Comparison of ENCODE assay signal across 18 mouse cellular contexts in the genomic region with DNA sequence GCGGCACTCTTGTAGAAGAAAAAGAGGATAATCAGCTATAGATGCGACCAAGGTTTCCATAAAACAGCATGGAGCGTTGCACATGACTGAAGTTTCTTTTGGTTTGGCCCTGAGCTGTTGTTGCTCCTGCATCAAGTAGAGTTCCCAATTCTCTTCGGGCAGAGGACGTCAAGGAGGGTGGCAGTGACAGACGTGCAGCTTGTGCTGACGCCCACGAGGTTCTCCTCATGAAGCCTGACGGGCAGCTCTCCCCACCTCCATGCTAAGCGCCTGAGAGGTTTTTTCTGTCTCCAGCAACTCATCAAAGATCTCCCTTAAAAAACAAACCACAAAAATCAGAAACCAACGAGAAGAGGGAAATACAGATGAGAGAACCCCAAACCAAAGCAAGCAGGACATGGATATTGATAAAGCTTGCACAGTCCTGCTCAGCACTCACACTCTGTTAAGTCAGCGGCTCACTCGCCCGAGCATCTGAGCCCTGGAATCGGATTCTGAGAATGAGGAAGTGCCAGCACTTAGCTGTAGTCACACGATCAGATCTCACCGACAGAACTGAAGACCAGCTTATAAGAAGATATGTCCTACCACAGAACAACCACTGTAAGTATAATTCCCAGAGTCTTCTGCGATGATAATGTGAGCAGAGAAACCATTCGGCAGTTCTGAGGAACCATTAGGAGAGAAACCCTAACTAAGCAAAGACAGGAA. TPM values are rescaled to one million over a fixed set of nuclear protein-coding genes. Genes with fewer than 3 reads are reported as not detected.
DNase-seq lines count a peak whose midpoint lies in the region; TF ChIP-seq lines count a peak whose summit lies in the region.
"Had no signal": no experiment of that assay in that cellular context is flagged by ENCODE, and none has a peak within 500 bp of the region (broad histone marks: within the 10 kb centered on the region; RNA-seq: fewer than 3 reads in every experiment).

No protein-coding gene starts in this region.

- H3K4me1 ChIP-seq in bone marrow macrophage, adult 2 months (ENCODE audit: control insufficient read depth, insufficient read depth, low read length) = peaks cover 44% of the 10 kb centered on the region
- no peaks in the 10 kb centered on the region for H3K4me1 ChIP-seq in lung, adult 2 months (ENCODE audit: control insufficient read depth, insufficient read depth, low read length)
- H3K4me1 ChIP-seq: embryonic facial prominence, embryonic 13.5 days; forebrain, embryonic 12.5 days; hindbrain, embryonic 12.5 days had no signal

- 83% methylated on average over 19 of the region's 19 CpGs for WGBS in lung, adult 2 months

- peak overlapping the region; percentile 61 for H3K27ac ChIP-seq in bone marrow macrophage, adult 2 months (ENCODE audit: insufficient read depth, low read depth, low read length)
- H3K27ac ChIP-seq: embryonic facial prominence, embryonic 13.5 days; forebrain, embryonic 12.5 days; heart, embryonic 10.5 days; hindbrain, embryonic 12.5 days had no signal

- TF ChIP-seq CTCF in bone marrow macrophage, adult 2 months (IDR thresholded peaks at IDR 0.05; ENCODE audit: low read depth, low read length) = no peak
- no peak for TF ChIP-seq CTCF in lung, adult 2 months (IDR thresholded peaks at IDR 0.05; ENCODE audit: insufficient read depth, low read length)

- no peak overlapping the region for H3K4me3 ChIP-seq in bone marrow macrophage, adult 2 months (ENCODE audit: insufficient read depth, low read length)
- H3K4me3 ChIP-seq in lung, adult 2 months (replicated peaks; ENCODE audit: extremely low read depth, low read depth, low read length) = no peak overlapping the region
- H3K4me3 ChIP-seq: embryonic facial prominence, embryonic 13.5 days; forebrain, embryonic 12.5 days; heart, embryonic 10.5 days; hindbrain, embryonic 12.5 days had no signal

- no peak for TF ChIP-seq POLR2A in bone marrow macrophage, adult 2 months (IDR thresholded peaks at IDR 0.05; ENCODE audit: borderline replicate concordance, low read depth, low read length)
- no peak for TF ChIP-seq POLR2A in lung, adult 2 months (IDR thresholded peaks at IDR 0.05; ENCODE audit: borderline replicate concordance, extremely low read depth, low read depth, low read length)

- peak; percentile 28 to 45 for DNase-seq in frontal cortex, postnatal 36 days (ENCODE audit: low spot score in 2 of 2)
- DNase-seq in frontal cortex, postnatal 10 days (ENCODE audit: low spot score in 2 of 2) = no peak
- peak; percentile 28 for DNase-seq in lung, postnatal 36 days
- DNase-seq in lung, postnatal 10 days = no peak
- DNase-seq in spleen, adult 12 weeks (ENCODE audit: low spot score) = no peak
- no peak for DNase-seq in lung, adult 2 months
- DNase-seq: adrenal gland, adult 8-10 months; cerebellum, adult 18-20 months; cerebellum, adult 9-11 months; cerebellum, postnatal 36 days; gastrocnemius, postnatal 10 days; heart, postnatal 10 days; heart, postnatal 4 days had no signal

RNA-seq across cellular contexts. Expression of a gene that starts 30.1 kb away (rescaled TPM):
- not detected in 2 replicates for polyA plus RNA-seq in bone marrow macrophage, adult 2 months (2012; ENCODE audit: insufficient read depth, insufficient read length, missing spikeins)
- 0.31 and 1.1 TPM in 2 replicates for polyA plus RNA-seq in lung, adult 2 months (2012; rRNA removed)

RNA-seq across cellular contexts. Expression of a gene that starts 48.0 kb away (rescaled TPM):
- polyA plus RNA-seq in bone marrow macrophage, adult 2 months (2012; ENCODE audit: insufficient read depth, insufficient read length, missing spikeins) = 119 and 123 TPM in 2 replicates
- 197 and 200 TPM in 2 replicates for polyA plus RNA-seq in lung, adult 2 months (2012; rRNA removed)

Comparison
In these comparisons a context has a peak if more than half of its experiments do, and no peak if none do; other contexts are left out.
1. DNase-seq: peak in frontal cortex, postnatal 36 days (2 of 2) and lung, postnatal 36 days (single experiment); none in frontal cortex, postnatal 10 days (0 of 2), lung, postnatal 10 days (single experiment), spleen, adult 12 weeks (single experiment) and lung, adult 2 months (single experiment).